Mouse (Mus musculus) midbrain, embryonic 11.5 days (tissue): Measurements from ENCODE around the gene Rbm6. TPM values are rescaled to one million over a fixed set of nuclear protein-coding genes. Genes with fewer than 3 reads are reported as not detected.
A peak's percentile ranks its signal among the peaks of the same experiment; 100 is the strongest.

ENCODE experiments used
- ATAC-seq: fragments of 200-750 bp; cut with Nextera tagmentation; 2 replicates; pipeline ENCODE4 v1.8.0; 2017; ENCODE audit warnings: moderate TSS enrichment, moderate library complexity; ENCODE audit not compliant: low FRiP score
- DNase-seq: peaks from one replicate; pipeline ENCODE4 v3.0.0; 2015; ENCODE audit warnings: low spot score; ENCODE audit errors: missing footprints
- H3K27ac ChIP-seq: fragments of 300-500 bp; sonication (generic); 2 replicates; pipeline ENCODE4 v1.5.1; 2014; ENCODE audit warnings: low read depth, low read length
- H3K27me3 ChIP-seq: fragments of 300-500 bp; sonication (generic); 2 replicates; pipeline ENCODE4 v1.6.1; 2014; ENCODE audit warnings: mild to moderate bottlenecking, low read length, moderate library complexity, mixed read lengths; ENCODE audit not compliant: control insufficient read depth, insufficient read depth
- H3K36me3 ChIP-seq: fragments of 300-500 bp; sonication (generic); 2 replicates; pipeline ENCODE4 v1.6.1; 2014; ENCODE audit warnings: mild to moderate bottlenecking, low read length, moderate library complexity, mixed read lengths; ENCODE audit not compliant: control insufficient read depth, insufficient read depth
- H3K4me1 ChIP-seq: fragments of 300-500 bp; sonication (generic); 2 replicates; pipeline ENCODE4 v1.6.1; 2014; ENCODE audit warnings: low read length; ENCODE audit not compliant: control insufficient read depth, insufficient read depth
- H3K4me2 ChIP-seq: fragments of 300-500 bp; sonication (generic); 2 replicates; pipeline ENCODE4 v1.6.1; 2014; ENCODE audit warnings: mild to moderate bottlenecking, moderate library complexity
- H3K4me3 ChIP-seq: fragments of 300-500 bp; sonication (generic); 2 replicates; pipeline ENCODE4 v1.5.1; 2014; ENCODE audit warnings: low read depth, low read length
- H3K9ac ChIP-seq: fragments of 300-500 bp; sonication (generic); 2 replicates; pipeline ENCODE4 v1.6.1; 2014; ENCODE audit warnings: low read length
- H3K9me3 ChIP-seq: fragments of 300-500 bp; sonication (generic); 2 replicates; pipeline ENCODE4 v1.6.1; 2016; ENCODE audit warnings: low read length; ENCODE audit not compliant: control insufficient read depth
- WGBS: fragments of 180-500 bp; shearing (Covaris S2); extraction: QIAGEN DNeasy Blood & Tissue Kit; methylation state at CpG from one replicate; pipeline ENCODE4 v1.1.7; 2014; 5-methylcytosine and 5-hydroxymethylcytosine counted together
- polyA plus RNA-seq: library from polyadenylated mRNA; unstranded; fragments of >200 nt; fragmentation: Nextera tagmentation; extraction: Ambion mirVana; gene quantifications from 2 replicates; pipeline ENCODE4 v1.2.1, GENCODE M21; 2014

Rbm6 gene
- polyA plus RNA-seq, 1 experiment from 2014 or later, result 104 TPM

DNA sequence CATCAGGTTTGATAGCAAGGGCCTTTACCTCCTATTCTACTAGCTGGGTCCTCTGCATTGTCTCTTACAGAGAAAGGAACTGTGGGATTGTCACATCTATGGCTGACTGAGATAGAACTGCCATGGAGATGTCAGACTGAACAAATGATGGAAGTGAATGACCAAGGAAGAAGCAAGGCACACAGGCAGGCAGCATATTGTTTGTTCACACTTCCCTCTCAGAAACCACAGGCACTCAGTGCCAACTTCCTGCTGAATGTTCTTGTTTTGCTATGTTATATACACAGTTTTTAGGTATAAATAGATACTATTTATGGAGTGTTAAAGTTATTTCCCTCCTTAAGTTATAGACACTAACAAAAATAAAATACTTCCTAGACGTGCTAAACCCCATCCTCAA lies 125.7 kb downstream of the Rbm6 start:
- no peak overlapping the region for H3K27ac ChIP-seq
- H3K4me1 ChIP-seq, result no peaks in the 10 kb centered on the region
- no peaks in the 10 kb centered on the region for H3K27me3 ChIP-seq
- no peak for DNase-seq
- no peak overlapping the region for H3K4me3 ChIP-seq
- no peak for ATAC-seq
- no peaks in the 10 kb centered on the region; the same call in 1 of the 2 replicates for H3K9me3 ChIP-seq
- no peak overlapping the region for H3K9ac ChIP-seq
- WGBS, result 91% methylated on average over 1 of the region's 1 CpGs
- peaks cover 78% of the 10 kb centered on the region for H3K36me3 ChIP-seq
- H3K4me2 ChIP-seq, result no peak overlapping the region

GRCm38 (mm10) chr9:107746679-107747078 lies 126.4 kb downstream of the Rbm6 start:
- 91% methylated on average over 3 of the region's 3 CpGs for WGBS

GRCm38 (mm10) chr9:107744061-107744460 lies 129.0 kb downstream of the Rbm6 start:
- ATAC-seq (no peak), DNase-seq (no peak)
- peaks cover 74% of the 10 kb centered on the region for H3K36me3 ChIP-seq
- H3K4me3 ChIP-seq, result no peak overlapping the region
- no peak overlapping the region for H3K4me2 ChIP-seq
- H3K9me3 ChIP-seq, result no peaks in the 10 kb centered on the region; the same call in 1 of the 2 replicates
- 94% methylated on average over 6 of the region's 6 CpGs for WGBS
- no peak overlapping the region for H3K9ac ChIP-seq
- no peak overlapping the region for H3K27ac ChIP-seq
- H3K27me3 ChIP-seq, result no peaks in the 10 kb centered on the region
- no peaks in the 10 kb centered on the region for H3K4me1 ChIP-seq

More at GRCm38 (mm10) chr9:107746679-107747078, 126.4 kb downstream of the Rbm6 start:
- no peaks in the 10 kb centered on the region for H3K4me1 ChIP-seq
- H3K9ac ChIP-seq, result no peak overlapping the region
- peaks cover 78% of the 10 kb centered on the region for H3K36me3 ChIP-seq
- H3K4me3 ChIP-seq, result no peak overlapping the region
- H3K27ac ChIP-seq, result no peak overlapping the region
- no peaks in the 10 kb centered on the region for H3K27me3 ChIP-seq
- H3K9me3 ChIP-seq, result no peaks in the 10 kb centered on the region; the same call in 1 of the 2 replicates
- DNase-seq (no peak), ATAC-seq (no peak)
- H3K4me2 ChIP-seq, result no peak overlapping the region

DNA sequence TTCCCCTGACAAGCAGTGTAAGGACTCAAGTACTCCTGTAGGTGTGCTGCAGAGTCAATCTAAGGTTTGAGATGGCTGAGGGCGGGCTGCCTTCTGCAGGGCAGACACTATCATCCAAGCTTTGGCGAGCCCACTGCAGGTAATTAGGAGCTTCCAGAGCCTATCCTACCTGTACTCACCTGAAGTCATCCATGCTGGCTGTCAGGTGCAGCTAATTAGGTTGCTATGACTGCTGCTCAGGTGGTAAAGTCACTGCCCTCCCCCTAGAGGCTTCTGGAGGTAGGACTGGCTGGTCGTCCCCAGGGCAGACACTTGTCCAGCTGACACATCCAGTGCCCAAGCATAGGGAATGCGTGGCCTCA lies 134.2 kb downstream of the Rbm6 start:
- peak; percentile 93 for DNase-seq
- WGBS, result 52% methylated on average over 4 of the region's 4 CpGs
- no peak overlapping the region for H3K27ac ChIP-seq

GRCm38 (mm10) chr9:107738020-107738840 lies 134.8 kb downstream of the Rbm6 start:
- ATAC-seq (peak; percentile 51), DNase-seq (peak; percentile 100)
- Histone ChIP-seq H3K9ac (no peak overlapping the region), H3K36me3 (peaks cover 30% of the 10 kb centered on the region), H3K27me3 (no peaks in the 10 kb centered on the region), H3K4me3 (no peak overlapping the region), H3K9me3 (no peaks in the 10 kb centered on the region), H3K4me2 (no peak overlapping the region), H3K27ac (peak overlapping the region; percentile 12), H3K4me1 (peaks cover 30% of the 10 kb centered on the region)
- 22% methylated on average over 7 of the region's 7 CpGs for WGBS

More for the DNA sequence above, 134.2 kb downstream of the Rbm6 start:
- Histone ChIP-seq H3K27me3 (no peaks in the 10 kb centered on the region), H3K4me1 (peaks cover 30% of the 10 kb centered on the region), H3K9ac (no peak overlapping the region), H3K4me2 (no peak overlapping the region), H3K4me3 (no peak overlapping the region), H3K9me3 (no peaks in the 10 kb centered on the region), H3K36me3 (peaks cover 35% of the 10 kb centered on the region)
- peak; percentile 29 for ATAC-seq

GRCm38 (mm10) chr9:107736185-107736485 lies 136.9 kb downstream of the Rbm6 start:
- Histone ChIP-seq H3K27me3 (no peaks in the 10 kb centered on the region), H3K36me3 (peaks cover 16% of the 10 kb centered on the region; the same call in 1 of the 2 replicates), H3K4me1 (peaks cover 30% of the 10 kb centered on the region), H3K9me3 (no peaks in the 10 kb centered on the region), H3K27ac (peak overlapping the region; percentile 55), H3K4me2 (peak overlapping the region; percentile 34), H3K4me3 (peak overlapping the region; percentile 5; the same call in 1 of the 2 replicates), H3K9ac (peak overlapping the region; percentile 47)
- DNase-seq (no peak), ATAC-seq (no peak)
- 4% methylated on average over 7 of the region's 7 CpGs for WGBS

DNA sequence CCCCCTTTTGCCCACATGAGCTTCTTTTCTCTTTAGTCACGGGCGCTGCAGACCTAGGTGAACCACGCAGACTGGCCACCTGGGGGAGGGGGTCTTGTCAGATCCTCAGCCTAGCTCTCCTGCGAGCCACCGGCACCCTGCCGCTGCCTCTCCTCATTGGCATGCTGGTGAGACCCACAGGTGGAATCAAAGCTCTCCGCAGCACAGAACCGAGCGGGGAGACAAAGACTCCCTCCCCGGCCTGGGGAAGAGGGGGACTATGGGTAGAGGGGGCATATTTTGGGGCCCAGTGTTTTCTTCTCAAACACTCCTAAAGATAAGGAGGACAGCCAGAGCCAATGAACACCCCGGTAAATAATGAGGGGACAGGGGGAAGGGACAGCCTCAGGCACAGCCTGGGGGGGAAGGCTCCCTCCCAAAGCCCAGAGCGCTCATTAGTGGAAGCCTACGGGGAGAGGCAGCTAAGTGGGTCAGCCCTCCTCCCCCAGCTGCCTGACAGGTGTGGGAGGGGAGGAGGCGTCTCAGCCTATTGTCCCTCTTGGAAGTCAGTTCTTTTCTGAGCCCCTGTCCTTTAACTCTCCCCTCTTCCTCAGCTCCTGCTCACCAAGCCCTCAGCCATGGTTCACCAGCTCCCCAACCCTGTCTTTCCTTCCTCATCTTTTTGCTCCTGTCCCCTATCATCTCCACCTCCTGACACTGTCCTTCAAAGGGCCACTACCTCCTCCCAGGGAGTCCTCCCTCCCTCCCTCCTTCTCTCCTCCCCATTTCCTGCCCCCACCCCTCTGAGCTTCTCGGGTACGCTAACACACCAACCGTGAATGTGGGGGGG lies 137.5 kb downstream of the Rbm6 start:
- no peak for DNase-seq
- Histone ChIP-seq H3K4me1 (peaks cover 36% of the 10 kb centered on the region), H3K4me2 (peak overlapping the region; percentile 34), H3K9me3 (no peaks in the 10 kb centered on the region), H3K4me3 (peak overlapping the region; percentile 14), H3K36me3 (peaks cover 11% of the 10 kb centered on the region; the same call in 1 of the 2 replicates), H3K27me3 (no peaks in the 10 kb centered on the region), H3K9ac (peak overlapping the region; percentile 47), H3K27ac (peak overlapping the region; percentile 55)
- 4% methylated on average over 17 of the region's 17 CpGs for WGBS
- ATAC-seq, result 0 out of 2 replicates have a peak, but pooled peaks have one; percentile 8

DNA sequence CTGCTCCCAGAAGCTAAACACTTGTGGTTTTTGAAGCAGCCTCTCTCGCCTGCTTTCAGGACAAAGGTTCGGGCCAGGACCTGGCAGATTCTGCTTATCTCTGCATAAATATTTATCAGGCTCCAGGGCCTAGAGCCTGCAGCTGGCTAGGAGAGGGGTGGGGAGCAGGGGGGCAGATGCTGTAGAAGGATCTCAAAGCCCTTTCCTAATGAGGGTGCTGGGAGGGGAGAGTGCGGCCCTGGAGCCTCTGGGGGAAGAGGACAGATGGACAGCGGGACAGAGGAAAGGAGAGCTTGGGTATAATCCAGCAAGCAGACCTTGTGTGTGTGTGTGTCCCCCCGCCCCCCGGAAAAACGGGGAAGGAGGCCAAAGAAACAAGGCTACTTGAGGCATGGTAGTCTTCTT lies 138.5 kb downstream of the Rbm6 start:
- Histone ChIP-seq H3K9ac (peak overlapping the region; percentile 24; the same call in 1 of the 2 replicates), H3K36me3 (peaks cover 3% of the 10 kb centered on the region; the same call in 1 of the 2 replicates), H3K27me3 (no peaks in the 10 kb centered on the region), H3K4me3 (no peak overlapping the region), H3K9me3 (no peaks in the 10 kb centered on the region), H3K4me1 (peaks cover 46% of the 10 kb centered on the region), H3K27ac (peak overlapping the region; percentile 55), H3K4me2 (no peak overlapping the region; the same call in 1 of the 2 replicates)
- DNase-seq, result no peak
- 25% methylated on average over 7 of the region's 7 CpGs for WGBS
- peak; percentile 27; the same call in 1 of the 2 replicates for ATAC-seq

GRCm38 (mm10) chr9:107729709-107730108 lies 143.3 kb downstream of the Rbm6 start:
- DNase-seq, result peak; percentile 91
- Histone ChIP-seq H3K9ac (no peak overlapping the region), H3K9me3 (no peaks in the 10 kb centered on the region), H3K36me3 (no peaks in the 10 kb centered on the region), H3K4me1 (peaks cover 35% of the 10 kb centered on the region), H3K4me3 (no peak overlapping the region), H3K27ac (0 out of 2 replicates have a peak overlapping the region, but pooled peaks have one; percentile 12), H3K27me3 (no peaks in the 10 kb centered on the region), H3K4me2 (no peak overlapping the region)
- WGBS, result 11% methylated on average over 3 of the region's 3 CpGs
- peak; percentile 49 for ATAC-seq
